ENCODE assay signal across 21 mouse cellular contexts in genomic region chr9:111094626-111095025, GRCm38 (mm10). TPM values are rescaled to one million over a fixed set of nuclear protein-coding genes. Genes with fewer than 3 reads are reported as not detected.
DNase-seq lines count a peak whose midpoint lies in the region; ATAC-seq and TF ChIP-seq lines count a peak whose summit lies in the region.
"Had no signal": no experiment of that assay in that cellular context is flagged by ENCODE, and none has a peak within 500 bp of the region (broad histone marks: within the 10 kb centered on the region; RNA-seq: fewer than 3 reads in every experiment).

No protein-coding gene starts in this region.

- no peak overlapping the region for H3K4me2 ChIP-seq in intestine, embryonic 15.5 days (replicated peaks)
- H3K4me2 ChIP-seq in intestine, postnatal 0 days (replicated peaks; ENCODE audit: low read depth), result no peak overlapping the region
- no peak overlapping the region for H3K4me2 ChIP-seq in liver, postnatal 0 days (ENCODE audit: low read depth, low read length)
- H3K4me2 ChIP-seq in liver, embryonic 12.5 days, result no peak overlapping the region
- no peak overlapping the region for H3K4me2 ChIP-seq in forebrain, embryonic 16.5 days (ENCODE audit: low read length)
- H3K4me2 ChIP-seq: embryonic facial prominence, embryonic 13.5 days; forebrain, embryonic 15.5 days; heart, embryonic 11.5 days; hindbrain, embryonic 13.5 days; limb, embryonic 13.5 days had no signal

- no peak for TF ChIP-seq EP300 in liver, postnatal 0 days (IDR thresholded peaks at IDR 0.05; ENCODE audit: low read depth)

- H3K27ac ChIP-seq in intestine, embryonic 15.5 days, result no peak overlapping the region
- H3K27ac ChIP-seq in intestine, postnatal 0 days (ENCODE audit: low read depth, low read length), result no peak overlapping the region
- H3K27ac ChIP-seq in liver, postnatal 0 days (ENCODE audit: low read depth), result peak overlapping the region; percentile 5; the same call in 1 of the 2 replicates
- no peak overlapping the region for H3K27ac ChIP-seq in liver, embryonic 12.5 days
- no peak overlapping the region for H3K27ac ChIP-seq in forebrain, embryonic 16.5 days (ENCODE audit: low read length)
- H3K27ac ChIP-seq: embryonic facial prominence, embryonic 13.5 days; forebrain, embryonic 15.5 days; hindbrain, embryonic 13.5 days; limb, embryonic 13.5 days; liver, embryonic 14.5 days; midbrain, embryonic 10.5 days had no signal

- no peak for DNase-seq in liver, postnatal 0 days
- no peak for DNase-seq in cerebellum, adult 9-10 months
- DNase-seq: adrenal gland, adult 2 months; cerebellum, adult 9-11 months; heart, postnatal 10 days; layer of hippocampus, postnatal 36 days; right cerebral cortex, adult 18-20 months; thymus, postnatal 25 days had no signal

- H3K27me3 ChIP-seq in intestine, embryonic 15.5 days (replicated peaks), result no peaks in the 10 kb centered on the region
- no peaks in the 10 kb centered on the region for H3K27me3 ChIP-seq in intestine, postnatal 0 days (replicated peaks; ENCODE audit: control insufficient read depth, insufficient read depth, low read length)
- H3K27me3 ChIP-seq in liver, postnatal 0 days (ENCODE audit: insufficient read depth, low read length), result no peaks in the 10 kb centered on the region
- 0 out of 2 replicates have a peak, but pooled peaks cover 4% of the 10 kb centered on the region for H3K27me3 ChIP-seq in liver, embryonic 12.5 days (replicated peaks)
- 0 out of 2 replicates have a peak, but pooled peaks cover 2% of the 10 kb centered on the region for H3K27me3 ChIP-seq in forebrain, embryonic 16.5 days (replicated peaks; ENCODE audit: control insufficient read depth, insufficient read depth, low read length)
- H3K27me3 ChIP-seq: embryonic facial prominence, embryonic 13.5 days; forebrain, embryonic 15.5 days; hindbrain, embryonic 13.5 days; limb, embryonic 13.5 days had no signal

- TF ChIP-seq CTCF in intestine, postnatal 0 days (IDR thresholded peaks at IDR 0.05; ENCODE audit: low read depth), result no peak
- TF ChIP-seq CTCF in liver, postnatal 0 days (IDR thresholded peaks at IDR 0.05; ENCODE audit: low read depth), result no peak

- WGBS in intestine, embryonic 15.5 days, result 61% methylated on average over 5 of the region's 5 CpGs
- 46% methylated on average over 5 of the region's 5 CpGs for WGBS in intestine, postnatal 0 days
- WGBS in liver, postnatal 0 days (ENCODE audit: insufficient replicate concordance), result 45% methylated on average over 5 of the region's 5 CpGs
- WGBS in liver, embryonic 12.5 days (ENCODE audit: insufficient replicate concordance), result 48% methylated on average over 5 of the region's 5 CpGs
- 82% methylated on average over 5 of the region's 5 CpGs for WGBS in forebrain, embryonic 16.5 days

- peak; percentile 19; the same call in 1 of the 2 replicates for ATAC-seq in intestine, embryonic 15.5 days
- no peak for ATAC-seq in intestine, postnatal 0 days
- ATAC-seq in liver, postnatal 0 days, result no peak
- ATAC-seq in liver, embryonic 12.5 days, result no peak
- ATAC-seq in granulocyte monocyte progenitor cell, adult 5-6 weeks (replicated peaks; ENCODE audit: poor library complexity, severe bottlenecking), result peak; percentile 87
- no peak for ATAC-seq in forebrain, embryonic 16.5 days
- ATAC-seq: forebrain, embryonic 15.5 days; inflammation-experienced regulatory T-cells, adult 6 months had no signal

- H3K9me3 ChIP-seq in intestine, embryonic 15.5 days, result no peaks in the 10 kb centered on the region
- H3K9me3 ChIP-seq in intestine, postnatal 0 days (ENCODE audit: control insufficient read depth), result no peaks in the 10 kb centered on the region
- no peaks in the 10 kb centered on the region for H3K9me3 ChIP-seq in liver, postnatal 0 days (ENCODE audit: low read length)
- H3K9me3 ChIP-seq in liver, embryonic 12.5 days (replicated peaks), result no peaks in the 10 kb centered on the region
- no peaks in the 10 kb centered on the region for H3K9me3 ChIP-seq in forebrain, embryonic 16.5 days (ENCODE audit: control insufficient read depth, low read length)
- H3K9me3 ChIP-seq: embryonic facial prominence, embryonic 13.5 days; forebrain, embryonic 15.5 days; hindbrain, embryonic 13.5 days; limb, embryonic 13.5 days; midbrain, embryonic 10.5 days had no signal

- H3K4me1 ChIP-seq in intestine, embryonic 15.5 days (replicated peaks), result peaks cover 8% of the 10 kb centered on the region
- H3K4me1 ChIP-seq in intestine, postnatal 0 days (replicated peaks; ENCODE audit: control insufficient read depth, insufficient read depth, low read length), result no peaks in the 10 kb centered on the region
- H3K4me1 ChIP-seq in liver, postnatal 0 days (ENCODE audit: insufficient read depth), result peaks cover 4% of the 10 kb centered on the region; the same call in 1 of the 2 replicates
- H3K4me1 ChIP-seq in liver, embryonic 12.5 days, result no peaks in the 10 kb centered on the region
- no peaks in the 10 kb centered on the region for H3K4me1 ChIP-seq in forebrain, embryonic 16.5 days (replicated peaks; ENCODE audit: control insufficient read depth, insufficient read depth, low read length)
- H3K4me1 ChIP-seq: forebrain, embryonic 15.5 days had no signal

- H3K9ac ChIP-seq in intestine, embryonic 15.5 days, result no peak overlapping the region
- no peak overlapping the region for H3K9ac ChIP-seq in intestine, postnatal 0 days (ENCODE audit: low read depth, low read length)
- no peak overlapping the region for H3K9ac ChIP-seq in liver, postnatal 0 days (replicated peaks)
- no peak overlapping the region for H3K9ac ChIP-seq in liver, embryonic 12.5 days
- H3K9ac ChIP-seq in forebrain, embryonic 16.5 days (replicated peaks; ENCODE audit: low read depth, low read length), result no peak overlapping the region
- H3K9ac ChIP-seq: embryonic facial prominence, embryonic 13.5 days; forebrain, embryonic 15.5 days; hindbrain, embryonic 13.5 days; limb, embryonic 13.5 days; liver, embryonic 14.5 days had no signal

- no peaks in the 10 kb centered on the region for H3K36me3 ChIP-seq in intestine, embryonic 15.5 days
- no peaks in the 10 kb centered on the region for H3K36me3 ChIP-seq in intestine, postnatal 0 days (ENCODE audit: control insufficient read depth, insufficient read depth)
- no peaks in the 10 kb centered on the region for H3K36me3 ChIP-seq in liver, postnatal 0 days (replicated peaks; ENCODE audit: insufficient read depth, low read length)
- no peaks in the 10 kb centered on the region for H3K36me3 ChIP-seq in liver, embryonic 12.5 days
- H3K36me3 ChIP-seq in forebrain, embryonic 16.5 days (ENCODE audit: control insufficient read depth, insufficient read depth), result no peaks in the 10 kb centered on the region
- H3K36me3 ChIP-seq: embryonic facial prominence, embryonic 13.5 days; forebrain, embryonic 15.5 days; hindbrain, embryonic 13.5 days; limb, embryonic 13.5 days; midbrain, embryonic 10.5 days had no signal

- H3K4me3 ChIP-seq in intestine, embryonic 15.5 days (replicated peaks), result no peak overlapping the region
- no peak overlapping the region for H3K4me3 ChIP-seq in intestine, postnatal 0 days (ENCODE audit: low read depth, low read length)
- H3K4me3 ChIP-seq in liver, postnatal 0 days (ENCODE audit: low read depth, low read length), result no peak overlapping the region
- H3K4me3 ChIP-seq in liver, embryonic 12.5 days, result no peak overlapping the region
- H3K4me3 ChIP-seq in forebrain, embryonic 16.5 days (replicated peaks; ENCODE audit: low read length), result no peak overlapping the region
- H3K4me3 ChIP-seq: embryonic facial prominence, embryonic 13.5 days; forebrain, embryonic 15.5 days; hindbrain, embryonic 13.5 days; limb, embryonic 13.5 days; midbrain, embryonic 10.5 days had no signal

RNA-seq across cellular contexts. Expression of gene Lrrfip2, which starts 22.8 kb away (rescaled TPM):
- 41.4 and 41.6 TPM in 2 replicates for polyA plus RNA-seq in intestine, embryonic 15.5 days (2015; fragmentation: Nextera tagmentation; extraction: Ambion mirVana)
- 45.1 and 46.1 TPM in 2 replicates for polyA plus RNA-seq in intestine, postnatal 0 days (2015; fragmentation: Nextera tagmentation; extraction: Ambion mirVana)
- 18.4 and 18.5 TPM in 2 replicates for polyA plus RNA-seq in liver, postnatal 0 days (2015; fragmentation: Nextera tagmentation; extraction: Ambion mirVana)
- 29.5 and 30.6 TPM in 2 replicates for polyA plus RNA-seq in liver, embryonic 12.5 days (2016; fragmentation: Nextera tagmentation; extraction: Ambion mirVana)
- total RNA-seq in granulocyte monocyte progenitor cell, adult 5-6 weeks (2014; fragmentation: Nextera tagmentation), result 34.0 and 37.9 TPM in 2 replicates
- total RNA-seq in granulocyte monocyte progenitor cell, adult 5-6 weeks (2017), result 75.1 and 86.0 TPM in 2 replicates
- 41.1 and 43.2 TPM in 2 replicates for polyA plus RNA-seq in forebrain, embryonic 16.5 days (2015; fragmentation: Nextera tagmentation; extraction: Ambion mirVana)

RNA-seq across cellular contexts. Expression of gene Ccrl2, which starts 37.3 kb away (rescaled TPM):
- 1.8 and 2.6 TPM in 2 replicates for polyA plus RNA-seq in intestine, embryonic 15.5 days (2015; fragmentation: Nextera tagmentation; extraction: Ambion mirVana)
- polyA plus RNA-seq in intestine, postnatal 0 days (2015; fragmentation: Nextera tagmentation; extraction: Ambion mirVana), result 2.7 and 3.8 TPM in 2 replicates
- polyA plus RNA-seq in liver, postnatal 0 days (2015; fragmentation: Nextera tagmentation; extraction: Ambion mirVana), result 7.4 and 8.4 TPM in 2 replicates
- polyA plus RNA-seq in liver, embryonic 12.5 days (2016; fragmentation: Nextera tagmentation; extraction: Ambion mirVana), result 12.2 and 13.4 TPM in 2 replicates
- total RNA-seq in granulocyte monocyte progenitor cell, adult 5-6 weeks (2014; fragmentation: Nextera tagmentation), result 3.7 TPM in 1 of 2 replicates, not detected in the other
- 6.5 and 8.8 TPM in 2 replicates for total RNA-seq in granulocyte monocyte progenitor cell, adult 5-6 weeks (2017)
- 1.1 and 1.5 TPM in 2 replicates for polyA plus RNA-seq in forebrain, embryonic 16.5 days (2015; fragmentation: Nextera tagmentation; extraction: Ambion mirVana)

Comparison
In these comparisons a context has a peak if more than half of its experiments do, and no peak if none do; other contexts are left out.
1. ATAC-seq: peak in intestine, embryonic 15.5 days (single experiment) and granulocyte monocyte progenitor cell, adult 5-6 weeks (single experiment); none in intestine, postnatal 0 days (single experiment), liver, postnatal 0 days (single experiment), liver, embryonic 12.5 days (single experiment) and forebrain, embryonic 16.5 days (single experiment).